Mouse (Mus musculus): ENCODE results near the gene Tead4.
"Not testable (repeated sequence)": the region's sequence is repeated elsewhere in the genome, so short reads cannot be mapped to it uniquely, and the experiment has no call there.

The Tead4 gene

DNA sequence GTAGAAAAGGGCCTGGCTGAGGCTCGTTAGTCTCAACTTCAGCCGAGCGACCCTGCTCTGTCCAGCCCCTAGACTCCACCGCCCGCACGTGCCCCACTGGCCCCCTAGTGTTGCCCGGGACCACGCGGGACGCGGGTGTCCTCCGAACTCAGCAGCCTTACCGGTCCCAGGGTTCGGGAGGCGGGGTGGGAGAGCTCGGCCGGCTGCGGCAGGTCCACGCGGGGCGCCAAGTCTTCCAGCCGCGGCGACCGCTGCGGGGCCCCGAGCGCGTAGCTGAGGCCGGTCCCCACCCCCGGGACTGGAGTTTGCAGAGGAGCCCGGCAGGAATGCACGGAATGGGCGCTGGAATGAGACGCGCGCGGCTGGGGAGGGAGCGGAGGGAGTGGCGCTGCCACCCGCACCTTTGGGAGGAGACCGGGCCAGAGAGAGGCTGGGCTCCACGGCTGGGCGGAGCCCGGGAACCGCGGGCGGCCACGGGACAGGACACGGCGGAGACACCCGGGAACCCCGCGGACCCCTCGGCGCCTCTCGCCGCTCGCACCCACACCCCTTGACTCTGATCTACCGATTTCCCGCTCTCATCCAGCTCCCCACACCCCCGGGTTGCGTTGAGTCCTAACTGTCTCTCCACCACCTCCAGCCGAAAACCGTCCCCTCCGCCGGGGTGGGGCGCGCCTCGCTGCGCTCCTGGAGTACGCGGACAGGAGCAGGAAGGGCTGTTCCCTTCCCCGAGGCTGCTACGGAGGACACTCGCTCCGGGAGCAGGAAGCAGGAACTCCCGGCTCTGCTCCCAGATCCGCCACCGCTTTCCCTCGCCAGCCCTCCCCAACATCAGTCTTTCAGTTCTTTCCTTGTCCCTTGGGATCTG is at the start of gene Tead4:
Tead4 (minus strand) TSS at position 690 of the 868 bp plus-strand sequence.
- DNase-seq (ENCODE audit: low read depth in 1 of 2, low spot score in 2 of 2): no peak

DNA sequence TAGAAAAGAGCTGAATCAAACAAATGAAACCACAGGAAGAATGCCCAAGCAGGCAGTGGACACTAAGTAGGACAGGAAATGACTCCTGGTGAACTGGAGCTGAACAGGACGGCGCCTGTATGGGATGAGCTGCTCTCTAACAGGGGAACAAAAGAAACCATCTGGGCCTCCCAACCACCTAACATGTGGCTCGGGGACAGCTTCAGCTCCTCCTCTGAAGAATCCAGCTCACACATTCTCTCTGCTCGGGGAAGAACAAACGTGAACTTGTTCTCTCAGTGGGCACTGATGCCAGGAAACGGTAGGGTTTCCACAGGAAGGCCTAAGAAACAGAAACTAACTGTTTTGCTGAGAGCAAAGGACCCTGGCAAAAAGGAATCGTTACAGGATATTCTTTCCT is 49.1 kb upstream of the Tead4 start:
- no peak for DNase-seq (ENCODE audit: low read depth in 1 of 2, low spot score in 2 of 2)

DNA sequence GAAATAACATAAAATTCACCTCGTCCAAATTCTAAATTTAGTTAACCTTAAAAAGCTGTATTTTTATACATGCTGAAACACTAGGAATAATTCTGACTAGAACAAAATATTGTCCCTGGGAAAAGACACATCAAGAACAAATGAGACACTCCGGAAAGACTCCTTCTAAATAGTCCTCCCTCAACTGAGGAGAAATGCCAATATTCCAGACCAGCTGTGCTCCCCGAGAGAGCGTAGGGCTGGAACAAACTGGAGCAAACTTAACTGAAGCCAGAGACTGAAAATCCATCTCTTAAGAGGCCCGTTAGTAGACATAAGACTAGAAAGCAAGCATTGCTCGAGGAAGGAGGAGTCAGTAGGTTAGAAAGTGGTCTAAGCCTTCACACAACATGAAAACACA is 46.2 kb upstream of the Tead4 start:
- DNase-seq (ENCODE audit: low read depth in 1 of 2, low spot score in 2 of 2): no peak

DNA sequence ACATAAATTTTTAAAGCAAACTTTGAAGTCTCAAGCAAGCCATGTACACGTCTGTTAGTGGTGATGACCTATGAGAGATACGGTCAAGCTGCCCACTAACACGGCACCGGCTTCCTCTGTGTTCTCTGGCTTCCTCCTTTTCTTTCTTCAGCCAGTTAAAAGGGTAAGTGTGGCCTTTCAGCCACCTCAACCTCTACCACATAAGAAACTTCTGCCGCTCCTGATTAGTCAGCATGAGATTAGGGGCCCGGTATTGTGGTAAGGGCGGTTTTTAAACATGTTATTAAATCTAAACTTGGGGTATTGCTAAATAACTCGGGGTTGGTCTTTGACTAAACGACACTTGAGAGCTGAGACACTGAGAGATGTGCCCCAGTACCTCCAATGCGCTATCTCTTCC is 45.0 kb upstream of the Tead4 start:
- DNase-seq (ENCODE audit: low read depth in 1 of 2, low spot score in 2 of 2): no peak

DNA sequence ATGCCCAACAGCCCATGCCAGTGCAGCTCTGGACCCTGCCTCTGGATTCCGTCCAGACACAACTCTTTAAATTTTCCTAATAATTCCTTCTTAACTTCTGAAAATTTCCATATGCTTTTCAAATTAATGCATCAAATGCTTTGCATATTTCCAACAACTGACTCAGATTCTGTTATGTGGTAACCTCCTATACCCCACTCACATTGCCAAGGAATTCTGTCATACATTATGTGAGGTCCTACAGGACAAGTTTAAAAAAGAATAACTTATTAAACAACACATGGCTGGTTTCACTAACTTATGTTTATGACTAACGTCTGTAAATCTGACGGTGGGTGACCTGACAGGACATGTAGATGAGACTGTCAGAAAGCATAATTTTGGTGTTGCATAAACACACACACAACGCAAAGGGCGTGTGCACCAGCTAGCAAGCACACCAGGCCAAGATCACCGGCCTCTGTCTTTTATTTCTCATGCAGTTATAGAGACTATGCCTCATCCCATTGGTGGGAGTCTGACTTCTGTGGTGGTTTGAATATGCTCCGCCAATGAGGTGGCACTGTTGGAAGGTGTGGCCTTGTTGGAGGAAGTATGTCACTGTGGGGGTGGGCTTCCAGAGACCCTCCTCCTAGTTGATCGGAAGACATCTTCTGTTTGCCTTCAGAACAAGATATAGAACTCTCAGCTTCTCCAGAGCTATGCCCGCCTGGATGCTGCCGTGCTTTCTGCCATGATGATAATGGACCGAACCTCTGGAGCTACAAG is 41.5 kb upstream of the Tead4 start:
- DNase-seq (ENCODE audit: low read depth in 1 of 2, low spot score in 2 of 2): no peak

DNA sequence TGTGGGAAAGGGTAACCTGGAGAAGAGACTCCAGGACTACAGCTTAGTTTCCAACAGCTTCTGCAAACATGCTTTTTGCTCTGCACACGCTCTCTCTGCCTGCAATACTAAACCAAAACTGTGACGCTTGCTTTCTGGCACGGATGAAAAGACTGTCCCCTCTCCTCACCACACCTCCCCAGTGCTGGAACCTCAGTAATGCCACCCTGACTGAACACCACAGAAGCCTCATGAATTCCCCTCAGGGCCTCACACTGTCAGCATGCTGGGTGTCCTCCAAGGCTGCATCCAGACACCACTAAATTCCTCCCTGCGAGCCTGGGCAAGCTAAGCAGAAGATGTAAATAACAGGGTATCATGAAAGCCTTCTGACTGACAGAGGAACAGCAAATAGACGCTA is 38.3 kb upstream of the Tead4 start:
- no peak for DNase-seq (ENCODE audit: low read depth in 1 of 2, low spot score in 2 of 2)

DNA sequence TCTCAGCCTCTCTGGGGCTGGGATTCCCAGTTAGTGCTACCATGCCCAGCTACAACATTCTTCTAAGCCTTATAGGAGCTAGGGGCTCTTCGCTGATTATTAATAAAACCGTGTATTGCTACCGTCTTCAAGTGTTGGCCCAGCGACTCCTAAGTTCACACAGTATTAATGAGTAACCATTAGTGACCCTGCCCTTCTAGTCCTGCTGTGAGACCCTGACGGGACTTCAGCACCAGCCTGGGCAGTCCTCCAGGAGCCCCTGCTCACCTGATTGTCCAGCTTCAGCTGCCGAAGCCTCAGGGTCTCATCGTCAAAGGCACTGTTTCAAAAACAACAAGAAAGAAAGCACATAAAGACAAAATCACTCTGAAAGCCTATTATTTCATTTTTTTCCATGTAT is 36.8 kb upstream of the Tead4 start:
- no peak for DNase-seq (ENCODE audit: low read depth in 1 of 2, low spot score in 2 of 2)

DNA sequence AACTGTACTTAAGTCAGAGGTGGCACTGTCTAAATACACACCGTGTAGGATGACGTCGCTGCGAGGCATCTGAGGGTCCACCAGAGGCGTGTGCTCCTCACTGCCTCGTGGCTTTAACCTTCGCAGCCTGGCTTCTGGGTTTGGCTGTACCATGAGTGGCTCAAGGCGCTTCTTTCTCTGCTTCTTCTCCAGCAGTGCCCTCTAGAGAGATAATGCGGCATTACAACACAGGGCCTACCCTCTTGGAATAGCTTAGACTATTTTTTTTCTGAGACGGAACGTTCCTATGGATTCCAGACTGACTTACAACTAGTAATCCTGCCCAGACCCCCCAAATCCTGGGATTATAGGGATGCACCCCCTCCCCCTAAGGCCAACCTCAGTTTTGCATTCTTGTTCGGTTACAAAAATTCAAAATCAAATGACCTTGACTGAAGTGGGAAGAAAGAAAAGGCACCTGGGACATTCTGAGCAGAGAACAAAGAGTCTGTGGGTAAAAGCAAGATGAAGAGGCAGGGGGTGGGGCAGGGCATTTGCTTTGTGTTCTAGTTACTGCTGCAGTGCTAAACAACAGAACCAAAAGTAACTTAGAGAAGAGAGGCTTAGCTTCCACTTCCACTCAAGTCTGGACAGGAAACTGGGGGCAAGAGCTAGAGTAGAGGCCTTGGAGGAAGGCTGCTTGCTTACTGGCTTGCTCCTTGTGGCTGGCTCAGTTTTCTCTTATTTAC is 33.9 kb upstream of the Tead4 start:
- DNase-seq (ENCODE audit: low read depth in 1 of 2, low spot score in 2 of 2): peak in 1 of 2 experiments; percentile 15

DNA sequence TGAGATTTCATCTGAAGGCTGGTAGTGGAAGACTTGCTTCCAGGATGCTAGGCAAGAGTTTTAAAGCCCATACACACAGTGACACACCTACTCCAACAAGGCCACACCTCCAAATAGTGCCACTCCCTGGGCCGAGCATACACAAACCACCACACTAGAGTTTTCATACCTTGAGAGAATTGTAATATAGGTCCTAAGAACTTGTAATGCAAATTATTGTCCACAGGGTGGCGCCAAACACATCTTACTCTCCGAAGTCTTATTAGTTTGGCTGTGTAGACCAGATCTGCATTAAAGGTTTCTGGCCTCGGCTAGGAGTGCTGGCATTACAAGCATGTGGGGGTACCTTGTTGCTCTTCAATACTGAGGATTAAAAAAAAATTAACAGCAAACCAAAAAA is 17.7 kb upstream of the Tead4 start:
- peak in 1 of 2 experiments; percentile 21 for DNase-seq (ENCODE audit: low read depth in 1 of 2, low spot score in 2 of 2)

DNA sequence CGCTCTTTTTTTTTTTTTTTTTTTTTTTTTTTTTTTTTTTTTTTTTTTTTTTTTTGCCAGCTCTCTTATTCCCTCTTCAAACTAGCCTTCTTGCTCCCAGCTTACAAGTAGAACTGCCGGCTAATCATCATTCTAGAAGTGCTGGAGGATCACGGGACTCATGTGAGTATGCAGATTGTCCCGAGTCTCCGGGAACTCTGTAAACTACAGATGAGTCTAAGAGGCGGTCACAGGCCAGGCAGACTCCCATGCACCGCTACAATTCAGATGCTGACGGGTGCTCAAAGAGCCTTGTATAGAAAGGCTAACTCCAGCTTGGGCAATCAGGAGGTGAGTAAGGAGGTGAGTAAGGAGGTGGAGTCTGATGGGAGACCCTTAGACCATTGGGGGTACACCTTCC is 15.0 kb upstream of the Tead4 start:
- no peak for DNase-seq (ENCODE audit: low read depth in 1 of 2, low spot score in 2 of 2)

DNA sequence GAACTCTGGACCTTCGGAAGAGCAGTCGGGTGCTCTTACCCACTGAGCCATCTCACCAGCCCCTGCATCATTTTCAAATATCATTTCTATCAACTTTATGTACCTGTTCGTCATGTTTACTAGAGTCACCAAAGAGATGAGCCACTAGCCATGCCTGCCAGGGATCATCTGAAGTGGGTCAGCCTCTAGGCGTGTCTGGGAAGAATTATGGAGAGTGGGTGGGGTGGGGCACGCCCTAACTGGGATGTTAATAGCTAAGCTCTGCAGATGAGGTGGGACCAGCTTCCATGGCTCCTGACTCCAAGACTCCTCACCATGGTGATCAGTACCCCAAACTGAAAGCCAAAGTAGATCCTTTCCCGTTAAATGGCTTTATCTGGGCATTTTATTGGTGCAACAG is 14.2 kb upstream of the Tead4 start:
- no peak for DNase-seq (ENCODE audit: low read depth in 1 of 2, low spot score in 2 of 2)

DNA sequence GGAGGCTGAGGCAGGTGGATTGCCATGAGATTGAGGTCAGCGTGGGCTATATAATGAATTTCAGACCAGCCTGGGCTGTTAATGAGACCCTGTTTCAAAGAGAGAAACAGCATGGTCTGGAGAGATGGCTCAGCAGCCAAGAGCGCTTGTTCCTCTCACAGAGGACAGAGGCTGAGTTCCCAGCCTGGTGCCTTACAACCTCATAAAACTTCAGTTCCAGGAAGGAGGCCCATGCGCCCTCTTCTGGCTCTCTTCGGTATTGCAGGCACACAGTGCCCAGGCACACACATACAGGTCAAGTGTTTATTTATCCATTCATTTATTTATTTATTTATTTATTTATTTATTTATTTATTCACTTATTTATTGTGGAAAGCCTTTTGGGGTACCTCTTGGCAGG is 7.7 kb upstream of the Tead4 start:
- no peak for DNase-seq (ENCODE audit: low read depth in 1 of 2, low spot score in 2 of 2)

DNA sequence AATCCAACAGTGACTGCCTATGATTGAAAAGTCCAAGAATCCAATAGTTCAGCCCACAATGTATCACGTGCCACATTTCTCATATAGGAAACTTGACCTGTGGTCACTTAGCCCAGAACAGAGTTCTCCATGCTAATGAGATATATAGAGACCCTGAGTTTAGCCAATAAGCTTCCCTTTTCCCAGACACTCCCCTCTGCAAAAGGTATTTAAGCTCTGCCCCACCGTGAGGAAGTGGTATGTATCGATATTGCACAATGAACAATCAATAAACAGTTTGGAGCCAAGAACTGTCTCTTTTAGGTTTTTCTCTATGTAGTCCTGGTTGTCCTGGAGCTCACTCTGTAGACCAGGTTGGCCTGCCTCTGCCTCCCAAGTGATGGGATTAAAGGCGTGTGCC is 4.2 kb upstream of the Tead4 start:
- no peak for DNase-seq (ENCODE audit: low read depth in 1 of 2, low spot score in 2 of 2)

DNA sequence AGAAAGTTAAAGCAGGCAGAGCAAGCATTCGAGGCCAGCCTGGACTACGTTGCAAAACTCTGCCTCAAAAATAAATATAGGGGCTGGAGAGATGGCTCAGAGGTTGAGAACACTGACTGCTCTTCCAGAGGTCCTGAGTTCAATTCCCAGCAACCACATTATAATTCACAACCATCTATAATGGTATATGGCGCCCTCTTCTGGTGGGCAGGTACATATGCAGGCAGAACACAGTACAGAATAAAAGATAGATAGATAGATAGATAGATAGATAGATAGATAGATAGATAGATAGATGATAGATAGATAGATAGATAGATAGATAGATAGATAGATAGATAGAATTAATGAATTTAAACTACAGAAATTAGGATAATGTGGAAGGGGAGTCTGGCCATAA is 2.0 kb upstream of the Tead4 start:
- not testable (repeated sequence) for DNase-seq (ENCODE audit: low read depth in 1 of 2, low spot score in 2 of 2)

DNA sequence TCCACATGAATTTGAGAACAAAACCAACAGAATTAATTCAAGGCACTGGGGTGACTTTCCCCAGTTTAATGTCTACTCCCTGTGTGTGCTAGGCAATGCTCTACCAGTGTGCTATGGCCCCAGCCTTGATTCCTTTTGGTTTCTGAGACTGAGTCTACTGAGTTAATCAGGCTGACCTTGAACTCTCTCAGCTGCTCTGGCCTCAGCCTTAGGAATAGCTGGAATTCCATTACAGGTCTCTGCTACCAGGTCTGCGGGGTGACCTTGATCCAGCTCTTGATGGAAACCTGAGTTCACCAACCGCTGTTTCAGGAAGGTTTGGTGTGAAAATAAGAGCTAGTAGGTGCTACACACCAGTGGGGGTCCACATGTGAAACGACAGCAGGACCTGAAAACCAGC is 1.3 kb upstream of the Tead4 start:
- no peak for DNase-seq (ENCODE audit: low read depth in 1 of 2, low spot score in 2 of 2)

DNA sequence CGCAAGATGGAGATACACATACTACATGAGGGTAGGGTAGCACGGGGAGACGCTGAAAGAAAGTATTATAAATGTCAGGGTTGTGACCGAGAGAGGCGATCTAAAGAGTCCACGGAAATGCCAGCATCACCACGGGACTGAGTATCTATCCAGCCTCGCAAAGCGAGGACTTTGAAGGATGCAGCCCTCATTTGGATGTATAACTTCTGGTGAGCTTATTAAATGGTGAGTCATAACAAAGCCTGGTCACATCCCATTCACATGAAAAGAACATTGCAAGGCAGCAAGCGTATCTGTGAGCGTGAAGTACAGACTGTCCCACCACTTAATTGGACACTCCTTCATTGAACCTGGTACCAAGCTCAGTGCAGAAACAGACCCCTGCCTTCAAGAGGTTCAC is 835 bp upstream of the Tead4 start:
- no peak for DNase-seq (ENCODE audit: low read depth in 1 of 2, low spot score in 2 of 2)

DNA sequence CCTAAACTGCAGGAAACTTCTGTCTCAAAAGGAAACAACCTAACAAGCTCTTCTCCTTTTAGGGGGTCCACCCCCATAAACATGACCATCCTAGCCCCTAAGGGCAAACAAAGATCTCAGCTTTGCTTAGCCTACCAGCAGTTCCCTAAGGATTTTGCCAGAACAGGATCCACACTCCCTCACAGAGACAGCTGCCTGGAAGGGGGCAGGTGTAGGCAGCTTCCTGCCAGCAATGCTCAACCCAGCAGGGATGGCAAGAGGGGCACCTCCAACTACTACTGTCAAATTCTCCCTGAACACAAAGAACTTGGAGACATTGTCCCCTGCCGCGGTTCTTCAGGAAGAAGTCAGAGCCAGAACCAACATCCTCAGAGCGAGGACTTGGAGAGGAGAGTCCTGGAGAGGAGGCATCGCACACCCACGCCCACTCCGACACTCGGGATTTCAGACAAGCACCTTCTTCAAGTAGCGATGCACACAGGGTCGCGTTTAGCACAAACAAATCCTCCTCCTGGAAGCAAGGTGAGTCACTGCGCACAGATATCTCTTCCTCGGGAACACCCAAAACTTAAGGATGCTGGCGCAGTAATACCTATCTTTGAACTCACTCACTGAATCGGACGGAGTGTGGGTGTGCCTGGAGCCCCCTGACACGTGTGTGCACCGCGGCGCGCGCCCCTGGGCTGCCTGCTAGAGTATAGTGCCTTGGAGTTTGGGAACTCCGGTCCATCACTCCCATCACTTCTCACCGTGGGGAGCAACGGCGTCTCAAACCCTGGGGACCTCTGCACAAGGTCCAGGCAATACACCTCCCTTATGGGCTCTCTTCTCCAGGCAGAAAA is 1.1 kb downstream of the Tead4 start:
- no peak for DNase-seq (ENCODE audit: low read depth in 1 of 2, low spot score in 2 of 2)

DNA sequence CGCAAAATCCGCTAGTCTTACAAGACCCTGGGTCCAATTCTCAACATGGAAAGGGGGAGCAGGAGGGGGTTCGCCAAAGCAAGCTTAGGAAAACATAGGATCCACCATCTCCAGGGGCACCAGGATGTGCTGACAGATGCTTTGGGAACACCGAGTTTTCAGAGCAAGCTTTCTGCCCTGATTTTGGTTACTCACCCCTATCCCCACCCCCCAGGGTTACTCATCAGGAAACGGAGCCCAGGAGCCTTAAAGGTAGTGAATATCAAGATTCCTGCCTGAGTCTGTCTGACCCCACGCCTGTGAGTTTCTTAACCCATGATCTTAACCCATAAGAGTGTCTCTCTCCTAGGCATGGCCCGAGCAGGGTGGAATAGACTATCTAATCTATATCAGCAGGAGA is 2.4 kb downstream of the Tead4 start:
- DNase-seq (ENCODE audit: low read depth in 1 of 2, low spot score in 2 of 2): no peak

DNA sequence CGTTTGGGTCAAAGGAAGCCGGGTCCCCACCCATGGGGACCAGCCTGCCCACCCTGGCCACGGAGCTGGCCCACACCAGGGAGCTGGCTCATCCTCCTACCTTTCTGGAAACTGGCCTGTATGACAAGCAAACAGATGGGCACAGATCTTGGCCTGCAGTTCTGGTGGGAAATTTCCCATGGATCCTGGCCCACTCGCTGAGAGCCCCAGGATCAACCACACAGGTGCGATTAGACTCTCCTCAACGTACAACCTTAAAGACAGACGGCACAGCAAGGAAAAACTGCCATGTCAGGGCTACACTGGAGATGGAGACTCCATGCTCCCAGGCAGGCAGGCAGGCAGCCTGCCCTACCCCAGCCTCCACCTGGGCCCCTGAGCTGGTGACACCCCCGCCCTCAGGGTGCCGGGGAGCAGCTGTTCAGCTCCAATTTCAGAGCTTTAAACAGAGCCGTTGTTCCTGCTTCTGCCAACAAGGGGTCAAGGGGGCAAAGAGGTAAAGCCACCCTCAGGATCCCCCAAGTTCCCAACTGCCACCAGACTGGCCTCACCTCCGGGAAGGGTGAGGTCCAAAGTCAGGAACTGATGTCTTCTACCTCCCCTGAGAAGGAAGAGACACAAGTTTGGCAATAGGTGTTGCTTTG is 3.8 kb downstream of the Tead4 start:
- DNase-seq (ENCODE audit: low read depth in 1 of 2, low spot score in 2 of 2): no peak

Data from monocyte, adult 2 months (primary cell).